Mouse (Mus musculus) spleen, adult 2 months (tissue): Measurements from ENCODE around the gene B4galt3.

ENCODE experiments used
- CTCF ChIP-seq: fragments of 200-500 bp; IDR thresholded peaks from 2 replicates; pipeline ENCODE4 v1.5.1; 2011; ENCODE audit warnings: mild to moderate bottlenecking, inconsistent platforms; ENCODE audit not compliant: insufficient read depth, insufficient read length, insufficient replicate concordance; ENCODE audit errors: extremely low read depth
- POLR2A ChIP-seq: fragments of 200-500 bp; IDR thresholded peaks from 2 replicates; pipeline ENCODE4 v1.6.1; 2011; ENCODE audit warnings: low read depth, low read length, inconsistent platforms

DNA sequence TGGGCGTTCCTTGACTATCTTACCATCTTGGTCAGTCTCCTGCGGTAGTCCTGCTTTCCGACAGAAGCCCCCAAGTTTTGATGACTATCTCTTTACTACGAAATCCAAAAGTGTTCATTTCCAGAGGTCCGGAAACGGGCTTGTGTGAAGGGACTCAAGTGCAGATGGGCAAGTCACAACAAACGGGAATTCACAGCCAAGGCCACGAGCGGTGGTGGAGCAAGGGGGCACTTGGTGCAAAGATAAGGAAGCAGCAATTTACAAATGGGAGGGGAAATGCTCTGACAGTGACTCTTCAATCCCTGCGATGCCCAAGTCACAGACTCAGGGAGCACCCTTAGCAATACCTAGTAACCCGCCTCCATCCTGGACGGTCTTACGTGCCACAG, 22.7 kb upstream of the B4galt3 start:
- TF ChIP-seq POLR2A = no peak
- no peak for TF ChIP-seq CTCF
